Mouse (Mus musculus): Measurements from ENCODE around the gene Cnksr1. TPM values are rescaled to one million over a fixed set of nuclear protein-coding genes. Genes with fewer than 3 reads are reported as not detected.

Gene Cnksr1
- not detected for polyA plus RNA-seq (2017; shearing (Covaris generic))

DNA sequence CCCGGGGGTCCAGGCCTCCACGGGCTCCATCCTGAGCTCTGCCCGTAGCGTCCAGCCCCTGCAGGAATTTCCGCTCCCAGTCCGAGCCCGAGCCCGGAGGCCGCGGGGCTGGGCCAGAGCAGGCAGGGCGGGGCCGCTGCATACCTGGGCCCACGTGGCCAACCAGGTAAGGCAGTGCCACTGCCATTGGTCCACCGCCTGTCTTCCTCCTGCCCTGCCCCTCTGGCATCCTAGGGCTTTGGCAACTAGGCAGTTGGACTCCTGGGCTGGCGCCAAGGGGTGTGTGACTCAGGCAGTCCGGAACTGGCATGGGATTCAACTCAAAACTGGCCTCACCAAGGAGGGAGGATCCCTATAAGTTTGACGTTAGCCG is at the start of gene Cnksr1:
Gene Cnksr1, minus strand, starts transcription at position 121 of the 373 bp plus-strand sequence.

DNA sequence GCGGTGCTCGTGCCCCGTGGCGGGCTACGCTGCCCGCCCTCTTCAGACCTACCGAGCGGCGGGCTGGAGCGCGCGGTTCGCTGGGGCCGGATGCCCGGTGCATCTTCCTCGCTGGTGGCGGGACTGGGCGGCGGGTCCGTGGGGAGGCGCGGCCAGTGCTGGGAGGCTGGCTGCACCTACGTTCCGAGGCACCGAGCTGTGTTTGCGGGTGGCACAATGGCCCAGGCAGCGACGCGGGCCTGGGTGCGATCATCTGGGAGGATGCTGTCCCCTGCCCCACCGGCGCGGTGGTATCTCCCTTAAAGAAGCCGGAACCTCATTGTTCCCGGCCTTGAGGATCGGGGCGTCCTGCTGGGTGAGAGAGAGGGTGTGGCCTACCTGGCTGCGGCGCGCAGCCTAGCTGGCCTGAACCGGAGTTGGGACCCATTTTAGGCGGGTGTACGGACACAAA is 49.4 kb upstream of the Cnksr1 start, which contains the start of gene Pdik1l:
Gene Pdik1l, minus strand, starts transcription at position 321 of the 451 bp plus-strand sequence.

DNA sequence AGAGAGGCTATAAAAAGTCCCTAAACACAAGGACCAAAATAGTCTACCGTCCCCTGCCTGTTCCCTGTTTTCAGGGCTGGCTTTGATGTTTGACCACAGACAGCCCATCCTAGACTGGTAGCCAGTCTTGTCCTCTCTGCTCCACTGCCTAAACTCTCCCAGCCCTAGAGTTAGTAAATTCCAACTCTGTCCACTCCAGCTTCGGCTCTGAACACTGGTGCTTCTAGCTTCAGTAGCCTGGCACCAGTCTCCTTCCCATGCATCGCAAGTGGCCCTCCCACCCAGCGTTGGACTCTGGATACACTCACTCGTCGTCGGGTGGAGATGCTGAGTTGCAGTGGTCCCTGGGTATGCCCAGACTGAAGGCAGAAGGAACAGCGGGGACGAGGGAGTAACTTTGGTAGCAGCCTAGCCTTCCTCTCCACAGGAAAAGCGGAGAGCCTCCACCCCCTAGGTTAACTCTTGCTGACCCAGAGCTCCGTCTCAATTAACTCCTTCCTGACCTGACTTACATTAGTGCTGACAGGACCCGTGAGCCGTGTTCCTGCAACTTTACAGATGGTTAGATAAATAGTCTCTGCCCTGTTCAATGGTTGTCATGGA is 15.6 kb upstream of the Cnksr1 start, which contains the start of gene Grrp1:
Gene Grrp1, minus strand, starts transcription at position 385 of the 603 bp plus-strand sequence.

DNA sequence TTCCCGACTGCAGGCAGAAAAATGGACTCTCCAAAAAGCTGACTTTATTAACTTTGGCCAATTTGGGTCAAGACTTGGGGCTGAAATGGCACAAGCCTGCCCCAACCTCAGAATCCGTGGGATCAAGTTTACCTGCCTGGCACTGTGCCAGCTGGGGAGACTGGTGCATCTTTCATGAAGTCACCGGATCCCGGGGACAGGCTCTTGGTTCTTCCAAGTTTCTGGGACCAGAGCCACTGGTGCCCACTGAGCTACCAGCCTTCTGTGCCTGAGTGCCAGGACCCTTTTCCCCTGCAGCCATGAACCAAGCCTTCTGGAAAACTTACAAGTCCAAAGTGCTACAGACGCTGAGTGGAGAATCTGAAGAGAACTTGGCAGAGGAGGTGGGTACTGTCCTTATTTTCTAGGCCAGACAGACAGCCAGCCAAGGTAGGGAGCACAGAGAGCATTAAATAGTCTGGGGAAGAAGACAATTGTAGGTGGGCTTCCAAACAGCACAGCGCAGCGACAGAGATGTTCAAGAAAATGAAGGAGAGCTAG is 8.6 kb upstream of the Cnksr1 start, which contains the start of gene Gm30191:
Gene Gm30191, plus strand, starts transcription at position 217 of the 540 bp plus-strand sequence.

DNA sequence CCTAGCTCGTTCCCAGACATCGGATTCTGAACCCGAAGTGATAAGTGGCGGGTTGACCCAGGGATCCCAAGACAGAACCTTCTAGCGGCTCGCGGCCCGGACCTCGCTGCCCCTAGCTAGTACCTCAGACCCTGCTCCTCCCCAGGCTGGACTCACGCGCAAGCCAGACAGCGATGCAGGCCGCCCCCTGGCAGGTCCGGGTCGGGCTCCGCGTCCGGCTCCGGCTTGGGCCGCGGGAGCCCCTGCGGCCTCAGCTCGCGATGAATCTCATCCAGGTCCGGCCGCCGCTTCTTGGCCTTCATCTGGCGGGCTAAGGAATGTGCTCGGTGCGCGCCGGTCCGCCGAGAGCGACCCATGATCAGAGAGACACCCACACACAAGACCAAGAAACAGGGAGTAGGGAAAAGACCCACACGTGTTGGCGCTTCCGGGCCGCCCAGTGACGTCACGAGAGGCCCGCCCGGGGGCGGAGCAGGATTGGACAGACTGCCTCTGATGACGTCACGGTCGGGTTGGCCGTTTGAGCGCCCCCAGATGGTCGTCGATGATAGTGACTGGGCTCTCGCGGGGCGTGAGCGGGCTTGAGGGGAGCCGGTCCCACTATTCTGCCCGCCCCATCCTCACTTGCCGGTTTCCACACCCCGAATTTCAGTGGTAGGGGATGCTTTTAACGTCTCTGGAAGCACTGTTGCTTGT is 7.1 kb upstream of the Cnksr1 start, which contains the start of gene Zfp593:
Gene Zfp593, minus strand, starts transcription at position 445 of the 696 bp plus-strand sequence.

DNA sequence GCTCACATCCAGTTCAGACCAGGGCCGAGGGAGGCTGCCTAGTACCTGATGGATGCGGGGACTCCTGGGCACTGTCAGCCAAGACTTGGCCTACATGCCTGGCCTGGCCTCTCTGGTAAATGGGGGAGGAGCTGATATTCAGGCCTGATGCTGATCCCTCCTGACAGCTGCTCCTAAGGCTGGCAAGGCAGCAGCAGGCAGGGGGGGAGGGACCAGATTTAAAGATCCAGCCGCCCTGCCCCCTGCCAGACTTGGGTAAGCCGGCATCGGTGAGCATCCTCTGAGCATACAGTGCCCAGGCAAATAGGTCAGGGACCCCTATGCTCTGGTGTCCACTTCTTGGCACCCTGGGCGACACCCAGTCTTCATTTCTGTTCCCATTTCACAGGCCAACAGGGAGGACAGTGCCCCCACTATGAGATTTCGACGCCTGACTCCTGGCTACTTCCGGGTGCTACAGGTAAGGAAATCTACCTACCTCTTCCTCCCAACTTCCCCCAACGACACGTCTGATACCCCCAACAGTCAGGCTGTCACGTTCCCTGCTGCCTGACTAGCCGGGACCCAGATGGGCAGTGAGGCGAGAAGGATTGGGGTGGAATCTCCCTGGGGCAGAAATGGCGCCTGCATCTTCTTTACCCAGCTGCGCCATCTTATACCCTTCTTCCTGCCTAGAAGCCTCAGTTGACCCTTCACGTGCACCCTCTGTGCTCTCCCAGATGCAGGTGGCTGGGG is 5.5 kb upstream of the Cnksr1 start, which contains the start of gene E130218I03Rik:
Gene E130218I03Rik, plus strand, starts transcription at position 147 of the 735 bp plus-strand sequence.

DNA sequence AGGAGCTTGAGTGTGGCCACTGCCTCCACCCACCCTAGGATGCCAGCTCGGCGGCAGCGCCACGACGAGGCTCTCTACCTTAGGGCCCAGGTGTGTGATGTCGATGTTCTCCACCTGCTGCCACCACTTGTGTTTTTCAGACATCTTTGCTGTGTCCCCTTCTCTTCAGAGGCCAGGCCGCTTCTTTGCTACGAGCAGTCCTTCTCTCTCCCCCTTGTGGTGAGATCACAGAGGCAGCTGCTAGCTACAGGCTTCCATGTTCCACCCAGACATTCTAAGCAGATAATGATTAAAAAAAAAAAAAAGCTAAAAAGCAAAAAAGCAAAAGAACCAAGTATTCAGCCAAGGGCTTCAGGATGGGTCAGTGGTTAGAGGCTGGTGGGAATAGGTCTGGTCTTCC is 11.0 kb downstream of the Cnksr1 start, which contains the start of gene Catsper4:
Gene Catsper4, minus strand, starts transcription at position 190 of the 400 bp plus-strand sequence.

DNA sequence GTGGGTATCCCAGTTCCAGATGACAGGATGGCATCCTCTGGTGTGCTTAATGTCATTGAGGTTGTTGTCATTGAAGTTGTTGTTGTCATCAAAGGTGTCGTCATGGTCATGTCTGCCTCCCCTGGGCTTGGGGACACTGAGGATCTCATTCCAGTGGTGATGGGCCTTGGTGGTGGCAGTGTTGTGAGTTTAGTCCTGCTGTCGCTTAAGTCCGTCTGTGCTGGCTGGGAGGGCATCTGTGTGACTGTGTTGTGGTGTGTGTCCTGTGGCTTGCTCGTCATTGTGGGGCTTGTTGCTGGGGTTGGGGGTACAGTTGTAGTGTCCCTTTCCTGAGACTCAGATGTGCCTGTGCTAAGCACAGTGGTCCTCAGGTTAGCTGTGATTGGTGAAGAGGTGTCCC is 35.3 kb downstream of the Cnksr1 start, which contains the start of gene Gm7534:
Gene Gm7534, minus strand, starts transcription at position 101 of the 400 bp plus-strand sequence.

Other genes with a start within 250 kb of the Cnksr1 start
- 37.9 TPM for gene Dhdds, start 237.5 kb downstream of the Cnksr1 start, polyA plus RNA-seq (2017; shearing (Covaris generic))
- not detected for gene Lin28a, start 219.6 kb downstream of the Cnksr1 start, polyA plus RNA-seq (2017; shearing (Covaris generic))
- gene Zfp683, start 184.6 kb downstream of the Cnksr1 start, polyA plus RNA-seq (2017; shearing (Covaris generic)): 2.1 TPM
- gene Crybg2, start 177.6 kb downstream of the Cnksr1 start, polyA plus RNA-seq (2017; shearing (Covaris generic)): 18.0 TPM
- 3,141 TPM for gene Cd52, start 143.3 kb downstream of the Cnksr1 start, polyA plus RNA-seq (2017; shearing (Covaris generic))
- gene Ubxn11, start 135.8 kb downstream of the Cnksr1 start, polyA plus RNA-seq (2017; shearing (Covaris generic)): 57.8 TPM
- gene Sh3bgrl3, start 109.6 kb downstream of the Cnksr1 start, polyA plus RNA-seq (2017; shearing (Covaris generic)): 1,589 TPM
- gene Cep85, start 51.3 kb downstream of the Cnksr1 start, polyA plus RNA-seq (2017; shearing (Covaris generic)): 73.8 TPM
- not detected for gene Gm7534, start 35.4 kb downstream of the Cnksr1 start, polyA plus RNA-seq (2017; shearing (Covaris generic))
- not detected for gene Catsper4, start 11.0 kb downstream of the Cnksr1 start, polyA plus RNA-seq (2017; shearing (Covaris generic))
- 4.7 TPM for gene E130218I03Rik, start 5.3 kb upstream of the Cnksr1 start, polyA plus RNA-seq (2017; shearing (Covaris generic))
- 12.8 TPM for gene Zfp593, start 7.2 kb upstream of the Cnksr1 start, polyA plus RNA-seq (2017; shearing (Covaris generic))
- not detected for gene Gm30191, start 8.5 kb upstream of the Cnksr1 start, polyA plus RNA-seq (2017; shearing (Covaris generic))
- gene Grrp1, start 15.7 kb upstream of the Cnksr1 start, polyA plus RNA-seq (2017; shearing (Covaris generic)): not detected
- 22.7 TPM for gene Pdik1l, start 49.5 kb upstream of the Cnksr1 start, polyA plus RNA-seq (2017; shearing (Covaris generic))
- not detected for gene Trim63, start 76.7 kb upstream of the Cnksr1 start, polyA plus RNA-seq (2017; shearing (Covaris generic))
- gene Slc30a2, start 104.8 kb upstream of the Cnksr1 start, polyA plus RNA-seq (2017; shearing (Covaris generic)): 0.52 TPM
- gene Extl1, start 145.5 kb upstream of the Cnksr1 start, polyA plus RNA-seq (2017; shearing (Covaris generic)): 0.73 TPM
- 1.4 TPM for gene Pafah2, start 157.9 kb upstream of the Cnksr1 start, polyA plus RNA-seq (2017; shearing (Covaris generic))
- gene Stmn1, start 229.9 kb upstream of the Cnksr1 start, polyA plus RNA-seq (2017; shearing (Covaris generic)): 77.2 TPM

Measured in CD4-positive, CD25-positive, alpha-beta regulatory T cell, adult 9 weeks (primary cell).